Mouse (Mus musculus) liver, embryonic 12.5 days (tissue): Measurements from ENCODE around the gene Rbm15. TPM values are rescaled to one million over a fixed set of nuclear protein-coding genes. Genes with fewer than 3 reads are reported as not detected.
"Not testable (repeated sequence)": the region's sequence is repeated elsewhere in the genome, so short reads cannot be mapped to it uniquely, and the experiment has no call there.

Source experiments
- ATAC-seq: fragments of 200-750 bp; cut with Nextera tagmentation; 2 replicates; pipeline ENCODE4 v1.8.0; 2017; ENCODE audit warnings: moderate number of reproducible peaks, mild to moderate bottlenecking, moderate library complexity
- H3K27ac ChIP-seq: fragments of 300-500 bp; sonication (generic); 2 replicates; pipeline ENCODE4 v1.5.1; 2016; ENCODE audit warnings: mild to moderate bottlenecking
- H3K27me3 ChIP-seq: fragments of 300-500 bp; sonication (generic); replicated peaks from 2 replicates; pipeline ENCODE4 v1.6.1; 2016; ENCODE audit warnings: mild to moderate bottlenecking, moderate library complexity
- H3K36me3 ChIP-seq: fragments of 300-500 bp; sonication (generic); 2 replicates; pipeline ENCODE4 v1.6.1; 2016; ENCODE audit warnings: mild to moderate bottlenecking, moderate library complexity
- H3K4me1 ChIP-seq: fragments of 300-500 bp; sonication (generic); 2 replicates; pipeline ENCODE4 v1.6.1; 2016
- H3K4me2 ChIP-seq: fragments of 300-500 bp; sonication (generic); 2 replicates; pipeline ENCODE4 v1.6.1; 2016; ENCODE audit warnings: mild to moderate bottlenecking, moderate library complexity
- H3K4me3 ChIP-seq: fragments of 300-500 bp; sonication (generic); 2 replicates; pipeline ENCODE4 v1.5.1; 2016; ENCODE audit warnings: mild to moderate bottlenecking, moderate library complexity
- H3K9ac ChIP-seq: fragments of 300-500 bp; sonication (generic); 2 replicates; pipeline ENCODE4 v1.6.1; 2016; ENCODE audit warnings: mild to moderate bottlenecking, moderate library complexity
- H3K9me3 ChIP-seq: fragments of 300-500 bp; sonication (generic); replicated peaks from 2 replicates; pipeline ENCODE4 v1.6.1; 2016; ENCODE audit warnings: mild to moderate bottlenecking, moderate library complexity
- WGBS: fragments of 180-500 bp; shearing (Covaris S2); methylation state at CpG from one replicate; pipeline ENCODE4 v1.1.7; 2016; ENCODE audit not compliant: insufficient replicate concordance; 5-methylcytosine and 5-hydroxymethylcytosine counted together
- polyA plus RNA-seq: library from polyadenylated mRNA; unstranded; fragments of >200 nt; fragmentation: Nextera tagmentation; extraction: Ambion mirVana; gene quantifications from 2 replicates; pipeline ENCODE4 v1.2.1, GENCODE M21; 2016

Gene Rbm15
- polyA plus RNA-seq, 1 experiment from 2014 or later, result 13.6 TPM

- Histone ChIP-seq H3K4me1 (peaks cover 67% of the 10 kb centered on the region), H3K4me3 (no peak overlapping the region)
These were observed 7.0 kb downstream of the Rbm15 start for GRCm38 (mm10) chr3:107326442-107326841.

GRCm38 (mm10) chr3:107321776-107322175, 11.7 kb downstream of the Rbm15 start:
- Histone ChIP-seq H3K4me1 (peaks cover 51% of the 10 kb centered on the region), H3K27me3 (no peaks in the 10 kb centered on the region), H3K9ac (no peak overlapping the region), H3K27ac (no peak overlapping the region), H3K4me3 (no peak overlapping the region; the same call in 1 of the 2 replicates), H3K36me3 (peaks cover 81% of the 10 kb centered on the region), H3K4me2 (peak overlapping the region; percentile 24; the same call in 1 of the 2 replicates), H3K9me3 (no peaks in the 10 kb centered on the region)
- no peak for ATAC-seq

More at GRCm38 (mm10) chr3:107326442-107326841, 7.0 kb downstream of the Rbm15 start:
- Histone ChIP-seq H3K9me3 (no peaks in the 10 kb centered on the region), H3K9ac (no peak overlapping the region), H3K27ac (no peak overlapping the region), H3K36me3 (peaks cover 76% of the 10 kb centered on the region), H3K27me3 (no peaks in the 10 kb centered on the region), H3K4me2 (no peak overlapping the region)
- ATAC-seq, result no peak
- 94% methylated on average over 1 of the region's 1 CpGs for WGBS

- Histone ChIP-seq H3K4me2 (no peak overlapping the region), H3K36me3 (peaks cover 81% of the 10 kb centered on the region)
These were observed 12.3 kb downstream of the Rbm15 start for GRCm38 (mm10) chr3:107321141-107321540.

GRCm38 (mm10) chr3:107317338-107317737, 16.1 kb downstream of the Rbm15 start:
- Histone ChIP-seq H3K4me1 (peaks cover 21% of the 10 kb centered on the region), H3K4me2 (no peak overlapping the region), H3K36me3 (peaks cover 79% of the 10 kb centered on the region), H3K4me3 (no peak overlapping the region), H3K27me3 (no peaks in the 10 kb centered on the region), H3K27ac (no peak overlapping the region), H3K9me3 (no peaks in the 10 kb centered on the region), H3K9ac (no peak overlapping the region)
- WGBS, result 94% methylated on average over 3 of the region's 3 CpGs
- ATAC-seq, result no peak

More at GRCm38 (mm10) chr3:107321141-107321540, 12.3 kb downstream of the Rbm15 start:
- no peak for ATAC-seq
- peaks cover 51% of the 10 kb centered on the region for H3K4me1 ChIP-seq
- no peaks in the 10 kb centered on the region for H3K9me3 ChIP-seq
- no peaks in the 10 kb centered on the region for H3K27me3 ChIP-seq
- no peak overlapping the region for H3K27ac ChIP-seq
- WGBS, result 95% methylated on average over 2 of the region's 2 CpGs
- no peak overlapping the region for H3K9ac ChIP-seq
- peak overlapping the region; percentile 5; the same call in 1 of the 2 replicates for H3K4me3 ChIP-seq

GRCm38 (mm10) chr3:107296917-107297316, 36.6 kb downstream of the Rbm15 start:
- H3K9ac ChIP-seq, H3K4me2 ChIP-seq, ATAC-seq, H3K27ac ChIP-seq, H3K9me3 ChIP-seq, H3K4me1 ChIP-seq, H3K4me3 ChIP-seq, H3K27me3 ChIP-seq: not testable (repeated sequence)
- peaks cover 17% of the 10 kb centered on the region for H3K36me3 ChIP-seq
- 73% methylated on average over 4 of the region's 4 CpGs for WGBS

- no peak for ATAC-seq
- Histone ChIP-seq H3K27me3 (no peaks in the 10 kb centered on the region), H3K4me3 (no peak overlapping the region), H3K4me1 (0 out of 2 replicates have a peak, but pooled peaks cover 4% of the 10 kb centered on the region), H3K9ac (no peak overlapping the region), H3K4me2 (no peak overlapping the region), H3K36me3 (peaks cover 7% of the 10 kb centered on the region), H3K27ac (no peak overlapping the region), H3K9me3 (no peaks in the 10 kb centered on the region)
- 77% methylated on average over 5 of the region's 5 CpGs for WGBS
These were observed 37.7 kb downstream of the Rbm15 start for GRCm38 (mm10) chr3:107295672-107296360.

- Histone ChIP-seq H3K4me1 (0 out of 2 replicates have a peak, but pooled peaks cover 12% of the 10 kb centered on the region), H3K4me2 (no peak within 1 kb of the TSS), H3K4me3 (no peak within 1 kb of the TSS), H3K27me3 (no peaks in the 10 kb centered on the region), H3K9me3 (no peaks in the 10 kb centered on the region), H3K9ac (no peak within 1 kb of the TSS), H3K27ac (no peak within 1 kb of the TSS), H3K36me3 (no peaks in the 10 kb centered on the region)
- ATAC-seq, result no peak
- WGBS, result 39% methylated on average over 9 of the region's 9 CpGs
These were observed 42.6 kb downstream of the Rbm15 start, which contains the start of gene Slc16a4 for GRCm38 (mm10) chr3:107290764-107291381. Slc16a4 (plus strand) TSS chr3:107291230.

GRCm38 (mm10) chr3:107287346-107287745, 46.1 kb downstream of the Rbm15 start:
- Histone ChIP-seq H3K27me3 (no peaks in the 10 kb centered on the region), H3K9ac (no peak overlapping the region), H3K4me3 (no peak overlapping the region), H3K9me3 (no peaks in the 10 kb centered on the region), H3K4me1 (0 out of 2 replicates have a peak, but pooled peaks cover 12% of the 10 kb centered on the region), H3K4me2 (no peak overlapping the region), H3K36me3 (peaks cover 23% of the 10 kb centered on the region), H3K27ac (no peak overlapping the region)
- ATAC-seq, result no peak

- Histone ChIP-seq H3K9ac (no peak overlapping the region), H3K4me2 (no peak overlapping the region), H3K4me3 (no peak overlapping the region), H3K36me3 (peaks cover 33% of the 10 kb centered on the region), H3K27me3 (no peaks in the 10 kb centered on the region), H3K27ac (no peak overlapping the region), H3K4me1 (0 out of 2 replicates have a peak, but pooled peaks cover 12% of the 10 kb centered on the region), H3K9me3 (no peaks in the 10 kb centered on the region)
- WGBS, result 73% methylated on average over 2 of the region's 2 CpGs
- ATAC-seq, result no peak
These were observed 47.4 kb downstream of the Rbm15 start for GRCm38 (mm10) chr3:107286123-107286522.

GRCm38 (mm10) chr3:107278479-107279269, 54.8 kb downstream of the Rbm15 start, which contains the start of gene Lamtor5:
Lamtor5 (plus strand) TSS chr3:107278858.
- Histone ChIP-seq H3K9me3 (no peaks in the 10 kb centered on the region), H3K9ac (peak within 1 kb of the TSS; percentile 82), H3K4me3 (peak within 1 kb of the TSS; percentile 92), H3K36me3 (peaks cover 23% of the 10 kb centered on the region), H3K27ac (peak within 1 kb of the TSS; percentile 56), H3K27me3 (peaks cover 8% of the 10 kb centered on the region), H3K4me2 (peak within 1 kb of the TSS; percentile 81), H3K4me1 (peaks cover 19% of the 10 kb centered on the region)
- 3% methylated on average over 43 of the region's 43 CpGs for WGBS
- peak; percentile 89 for ATAC-seq

GRCm38 (mm10) chr3:107276626-107277025, 56.8 kb downstream of the Rbm15 start:
- 77% methylated on average over 3 of the region's 3 CpGs for WGBS
- Histone ChIP-seq H3K4me3 (no peak overlapping the region), H3K36me3 (peaks cover 2% of the 10 kb centered on the region), H3K27me3 (peaks cover 8% of the 10 kb centered on the region), H3K9ac (no peak overlapping the region), H3K4me2 (no peak overlapping the region), H3K27ac (no peak overlapping the region), H3K4me1 (peaks cover 27% of the 10 kb centered on the region), H3K9me3 (no peaks in the 10 kb centered on the region)
- no peak for ATAC-seq

GRCm38 (mm10) chr3:107275996-107276395, 57.5 kb downstream of the Rbm15 start:
- Histone ChIP-seq H3K27me3 (peaks cover 8% of the 10 kb centered on the region), H3K4me1 (peaks cover 27% of the 10 kb centered on the region), H3K4me2 (no peak overlapping the region), H3K4me3 (no peak overlapping the region), H3K9me3 (no peaks in the 10 kb centered on the region), H3K36me3 (no peaks in the 10 kb centered on the region), H3K27ac (no peak overlapping the region), H3K9ac (no peak overlapping the region)
- 51% methylated on average over 4 of the region's 4 CpGs for WGBS
- no peak for ATAC-seq
